Mouse (Mus musculus) stomach, postnatal 0 days (tissue): Measurements from ENCODE around the gene Chd4.

Experiments used
- CTCF ChIP-seq: IDR thresholded peaks from 2 replicates; pipeline ENCODE4 v1.5.1; 2016; ENCODE audit warnings: antibody characterized with exemption, low read depth, mild to moderate bottlenecking, moderate library complexity
- EP300 ChIP-seq: optimal IDR thresholded peaks from 2 replicates; pipeline ENCODE3; 2016; ENCODE audit warnings: antibody characterized with exemption

- no peak for TF ChIP-seq CTCF
- TF ChIP-seq EP300 = no peak
Observed at GRCm38 (mm10) chr6:125145479-125145951, 49.7 kb downstream of the Chd4 start.
